ENCODE assay signal across 8 mouse cellular contexts in genomic region chr11:70648512-70648911, GRCm38 (mm10). TPM values are rescaled to one million over a fixed set of nuclear protein-coding genes. Genes with fewer than 3 reads are reported as not detected.
DNase-seq lines count a peak whose midpoint lies in the region; ATAC-seq and TF ChIP-seq lines count a peak whose summit lies in the region.

No protein-coding gene starts in this region.

- peak overlapping the region; percentile 99 for H3K4me2 ChIP-seq in kidney, postnatal 0 days (ENCODE audit: low read length)
- peak overlapping the region; percentile 91 for H3K4me2 ChIP-seq in intestine, embryonic 15.5 days (replicated peaks)
- H3K4me2 ChIP-seq in neural tube, embryonic 12.5 days (replicated peaks), result peak overlapping the region; percentile 99

- ATAC-seq in kidney, postnatal 0 days (replicated peaks; ENCODE audit: low FRiP score, low read depth), result no peak
- no peak for ATAC-seq in intestine, embryonic 15.5 days
- ATAC-seq in neural tube, embryonic 12.5 days (ENCODE audit: low FRiP score, low read depth), result no peak

- H3K27ac ChIP-seq in kidney, postnatal 0 days, result peak overlapping the region; percentile 90; the same call in 1 of the 2 replicates
- no peak overlapping the region for H3K27ac ChIP-seq in cortical plate, adult 2 months (ENCODE audit: insufficient read depth, low read length)
- H3K27ac ChIP-seq in intestine, embryonic 15.5 days, result peak overlapping the region; percentile 96
- no peak overlapping the region for H3K27ac ChIP-seq in neural tube, embryonic 12.5 days

- no peak for DNase-seq in kidney, postnatal 0 days (ENCODE audit: low spot score)
- DNase-seq in kidney, adult 9 months, result no peak
- DNase-seq in yolk sac, embryonic 10.5 days (ENCODE audit: low spot score), result no peak
- DNase-seq in ovary, postnatal 36 days (ENCODE audit: low spot score), result no peak
- DNase-seq in kidney, postnatal 36 days, result no peak

- WGBS in kidney, postnatal 0 days, result 64% methylated on average over 4 of the region's 4 CpGs
- 63% methylated on average over 4 of the region's 4 CpGs for WGBS in intestine, embryonic 15.5 days
- WGBS in neural tube, embryonic 12.5 days, result 87% methylated on average over 4 of the region's 4 CpGs

- H3K9me3 ChIP-seq in kidney, postnatal 0 days (replicated peaks; ENCODE audit: low read length), result no peaks in the 10 kb centered on the region
- H3K9me3 ChIP-seq in intestine, embryonic 15.5 days, result no peaks in the 10 kb centered on the region
- H3K9me3 ChIP-seq in neural tube, embryonic 12.5 days, result no peaks in the 10 kb centered on the region

- peaks cover 20% of the 10 kb centered on the region; the same call in 1 of the 2 replicates for H3K4me1 ChIP-seq in kidney, postnatal 0 days (replicated peaks; ENCODE audit: insufficient read depth, low read length)
- H3K4me1 ChIP-seq in cortical plate, adult 2 months (ENCODE audit: control insufficient read depth, insufficient read depth, low read length), result peaks cover 6% of the 10 kb centered on the region
- peaks cover 48% of the 10 kb centered on the region for H3K4me1 ChIP-seq in intestine, embryonic 15.5 days (replicated peaks)
- H3K4me1 ChIP-seq in neural tube, embryonic 12.5 days, result peaks cover 54% of the 10 kb centered on the region

- TF ChIP-seq CTCF in kidney, postnatal 0 days (IDR thresholded peaks at IDR 0.05; ENCODE audit: low read depth), result no peak
- no peak for TF ChIP-seq CTCF in cortical plate, adult 2 months (IDR thresholded peaks at IDR 0.05; ENCODE audit: extremely low read depth, insufficient read depth, low read length)

- peak overlapping the region; percentile 78 for H3K4me3 ChIP-seq in kidney, postnatal 0 days (replicated peaks; ENCODE audit: low read depth, low read length)
- peak overlapping the region; percentile 74; the same call in 1 of the 2 replicates for H3K4me3 ChIP-seq in cortical plate, adult 2 months (ENCODE audit: insufficient read depth, low read length)
- H3K4me3 ChIP-seq in intestine, embryonic 15.5 days (replicated peaks), result peak overlapping the region; percentile 67
- H3K4me3 ChIP-seq in neural tube, embryonic 12.5 days, result peak overlapping the region; percentile 70

- H3K9ac ChIP-seq in kidney, postnatal 0 days (ENCODE audit: low read depth, low read length), result peak overlapping the region; percentile 90
- peak overlapping the region; percentile 90 for H3K9ac ChIP-seq in intestine, embryonic 15.5 days
- H3K9ac ChIP-seq in neural tube, embryonic 12.5 days, result peak overlapping the region; percentile 86; the same call in 1 of the 2 replicates

- H3K27me3 ChIP-seq in kidney, postnatal 0 days (ENCODE audit: insufficient read depth, low read length), result no peaks in the 10 kb centered on the region
- no peaks in the 10 kb centered on the region for H3K27me3 ChIP-seq in intestine, embryonic 15.5 days (replicated peaks)
- no peaks in the 10 kb centered on the region for H3K27me3 ChIP-seq in neural tube, embryonic 12.5 days (replicated peaks)

- no peak for TF ChIP-seq POLR2A in cortical plate, adult 2 months (IDR thresholded peaks at IDR 0.05; ENCODE audit: extremely low read depth, insufficient read depth, low read length)

- H3K36me3 ChIP-seq in kidney, postnatal 0 days (ENCODE audit: insufficient read depth, low read length), result peaks cover 55% of the 10 kb centered on the region
- peaks cover 38% of the 10 kb centered on the region for H3K36me3 ChIP-seq in intestine, embryonic 15.5 days
- peaks cover 58% of the 10 kb centered on the region for H3K36me3 ChIP-seq in neural tube, embryonic 12.5 days

RNA-seq across cellular contexts. Expression of gene Slc25a11, which starts 1.2 kb away (rescaled TPM):
- 227 and 239 TPM in 2 replicates for polyA plus RNA-seq in kidney, postnatal 0 days (2015; fragmentation: Nextera tagmentation; extraction: Ambion mirVana)
- polyA plus RNA-seq in cortical plate, adult 2 months (2012; rRNA removed), result 139 and 143 TPM in 2 replicates
- polyA plus RNA-seq in intestine, embryonic 15.5 days (2015; fragmentation: Nextera tagmentation; extraction: Ambion mirVana), result 171 and 180 TPM in 2 replicates
- polyA plus RNA-seq in neural tube, embryonic 12.5 days (2016; fragmentation: Nextera tagmentation; extraction: Ambion mirVana), result 152 TPM in 2 replicates

RNA-seq across cellular contexts. Expression of gene Rnf167, which starts 1.5 kb away (rescaled TPM):
- 109 and 113 TPM in 2 replicates for polyA plus RNA-seq in kidney, postnatal 0 days (2015; fragmentation: Nextera tagmentation; extraction: Ambion mirVana)
- polyA plus RNA-seq in cortical plate, adult 2 months (2012; rRNA removed), result 124 and 128 TPM in 2 replicates
- 106 and 107 TPM in 2 replicates for polyA plus RNA-seq in intestine, embryonic 15.5 days (2015; fragmentation: Nextera tagmentation; extraction: Ambion mirVana)
- polyA plus RNA-seq in neural tube, embryonic 12.5 days (2016; fragmentation: Nextera tagmentation; extraction: Ambion mirVana), result 91.0 and 101 TPM in 2 replicates

RNA-seq across cellular contexts. Expression of gene Pfn1, which starts 5.9 kb away (rescaled TPM):
- polyA plus RNA-seq in kidney, postnatal 0 days (2015; fragmentation: Nextera tagmentation; extraction: Ambion mirVana), result 1,513 and 1,569 TPM in 2 replicates
- polyA plus RNA-seq in cortical plate, adult 2 months (2012; rRNA removed), result 270 and 277 TPM in 2 replicates
- polyA plus RNA-seq in intestine, embryonic 15.5 days (2015; fragmentation: Nextera tagmentation; extraction: Ambion mirVana), result 2,127 and 2,325 TPM in 2 replicates
- polyA plus RNA-seq in neural tube, embryonic 12.5 days (2016; fragmentation: Nextera tagmentation; extraction: Ambion mirVana), result 1,155 and 1,157 TPM in 2 replicates

RNA-seq across cellular contexts. Expression of gene Eno3, which starts 8.5 kb away (rescaled TPM):
- 9.7 and 10.0 TPM in 2 replicates for polyA plus RNA-seq in kidney, postnatal 0 days (2015; fragmentation: Nextera tagmentation; extraction: Ambion mirVana)
- 26.4 and 26.6 TPM in 2 replicates for polyA plus RNA-seq in cortical plate, adult 2 months (2012; rRNA removed)
- polyA plus RNA-seq in intestine, embryonic 15.5 days (2015; fragmentation: Nextera tagmentation; extraction: Ambion mirVana), result 12.1 and 15.6 TPM in 2 replicates
- 19.3 and 20.1 TPM in 2 replicates for polyA plus RNA-seq in neural tube, embryonic 12.5 days (2016; fragmentation: Nextera tagmentation; extraction: Ambion mirVana)

RNA-seq across cellular contexts. Expression of gene Gp1ba, which starts 9.6 kb away (rescaled TPM):
- 0.16 and 0.19 TPM in 2 replicates for polyA plus RNA-seq in kidney, postnatal 0 days (2015; fragmentation: Nextera tagmentation; extraction: Ambion mirVana)
- polyA plus RNA-seq in cortical plate, adult 2 months (2012; rRNA removed), result not detected in 2 replicates
- polyA plus RNA-seq in intestine, embryonic 15.5 days (2015; fragmentation: Nextera tagmentation; extraction: Ambion mirVana), result 0.21 and 0.24 TPM in 2 replicates
- 0.26 and 0.49 TPM in 2 replicates for polyA plus RNA-seq in neural tube, embryonic 12.5 days (2016; fragmentation: Nextera tagmentation; extraction: Ambion mirVana)

Comparison
In these comparisons a context has a peak if more than half of its experiments do, and no peak if none do; other contexts are left out.
1. H3K27ac ChIP-seq: peak in kidney, postnatal 0 days (single experiment) and intestine, embryonic 15.5 days (single experiment); none in cortical plate, adult 2 months (single experiment) and neural tube, embryonic 12.5 days (single experiment).
2. Peak in every context shown above with its lines, with median percentiles within 50 percentile points of each other: H3K4me2 ChIP-seq, H3K4me3 ChIP-seq and H3K9ac ChIP-seq.